Mouse (Mus musculus): ENCODE data around the gene Opcml.

Gene Opcml

DNA sequence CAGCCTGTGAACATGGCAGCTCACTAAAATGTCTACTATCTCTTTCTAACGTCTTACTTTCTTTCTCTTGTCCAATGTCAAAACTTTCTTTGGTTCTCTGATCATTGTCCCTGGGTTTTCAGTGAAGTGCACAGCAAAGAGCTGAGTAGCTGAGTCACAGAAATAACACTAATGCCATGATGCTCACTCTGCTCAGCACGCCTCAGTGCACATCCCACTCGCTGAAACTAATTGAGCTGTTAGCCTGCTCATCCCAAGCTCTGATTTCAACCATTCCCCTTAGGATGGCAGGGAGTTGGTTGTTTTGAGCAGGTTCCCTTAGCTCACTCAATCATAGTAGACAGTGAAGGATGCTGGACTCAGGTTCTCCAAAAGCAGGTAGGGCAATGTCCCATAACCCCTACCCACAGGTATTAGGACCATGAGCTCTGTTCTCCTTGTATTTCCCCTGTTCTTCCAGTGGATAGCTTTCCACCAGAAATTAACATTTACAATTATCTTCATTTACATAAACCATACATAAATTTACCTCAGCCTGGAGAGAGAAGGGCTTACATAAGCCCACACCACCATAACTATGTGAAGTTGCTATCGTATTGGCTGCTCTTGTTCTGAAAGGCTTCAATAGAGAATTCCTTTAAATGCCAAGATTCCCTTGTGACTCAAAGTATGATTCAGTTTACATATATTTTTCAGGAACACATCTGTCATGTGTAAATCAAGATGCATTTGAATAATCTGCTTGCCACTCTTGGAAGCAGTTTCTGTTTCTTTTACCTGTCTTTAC, 655.9 kb downstream of the Opcml start:
- DNase-seq, result no peak

- DNase-seq, result no peak
Observed at GRCm38 (mm10) chr9:28452509-28452908, 661.9 kb downstream of the Opcml start.

DNA sequence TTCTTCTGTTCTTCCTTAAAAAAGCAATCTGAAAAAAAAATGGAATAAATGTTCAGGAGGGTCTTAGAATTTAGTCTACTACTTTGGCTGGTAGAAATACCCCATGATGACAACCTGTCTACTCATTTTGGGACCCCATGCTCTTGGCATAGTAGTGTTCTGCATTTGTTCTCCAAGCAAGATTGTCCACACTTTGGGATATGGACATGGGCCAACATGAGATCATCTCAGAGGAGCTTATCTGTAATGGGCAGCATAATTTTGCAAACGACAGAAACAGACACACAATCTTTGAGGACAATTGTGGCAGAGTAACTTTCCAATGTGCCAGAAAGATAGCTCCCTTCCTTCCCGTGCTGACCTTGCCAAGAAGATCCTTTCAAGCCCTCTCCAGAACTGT, 662.5 kb downstream of the Opcml start:
- no peak for DNase-seq

GRCm38 (mm10) chr9:28457982-28458770, 667.6 kb downstream of the Opcml start:
- DNase-seq, result no peak

DNA sequence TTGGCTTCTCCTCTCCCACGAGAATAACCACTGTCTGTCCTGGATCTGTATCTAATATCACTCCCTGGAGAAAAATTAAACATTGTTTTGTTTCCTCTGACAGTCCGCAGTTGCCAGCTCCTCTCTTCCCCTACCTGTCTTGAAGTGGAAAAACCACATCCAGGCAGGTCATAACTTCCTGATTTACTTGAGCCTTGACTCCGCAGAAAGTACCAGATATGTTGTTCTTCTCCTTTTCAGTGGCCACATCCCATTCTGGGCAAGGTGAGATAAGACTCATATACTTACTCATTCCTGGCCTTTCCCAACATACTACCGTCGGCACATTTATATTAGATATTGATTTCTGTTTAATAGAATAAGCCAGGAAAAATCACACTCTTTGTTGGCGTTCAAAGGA, 673.0 kb downstream of the Opcml start:
- DNase-seq, result no peak

GRCm38 (mm10) chr9:28469419-28469818, 678.8 kb downstream of the Opcml start:
- no peak for DNase-seq

DNA sequence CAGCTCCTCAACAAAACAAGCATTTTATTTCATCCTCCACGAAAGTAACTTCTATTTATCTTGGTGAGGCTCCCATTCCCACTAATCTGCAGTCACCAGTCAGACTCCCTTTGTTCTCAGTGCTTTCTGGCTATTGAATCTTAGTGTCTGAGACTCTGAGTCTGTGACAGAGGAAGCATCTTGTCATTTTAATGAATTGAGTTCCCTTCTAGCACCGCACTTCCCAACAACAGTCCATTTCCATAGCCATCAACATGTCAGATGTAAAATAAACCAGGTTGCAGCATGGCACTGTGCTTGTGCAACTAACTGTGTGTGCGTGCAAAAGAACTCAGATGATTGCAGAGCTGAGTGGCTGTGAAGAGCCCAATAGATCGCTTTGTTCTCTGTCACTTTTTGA, 680.9 kb downstream of the Opcml start:
- DNase-seq, result no peak

GRCm38 (mm10) chr9:28474586-28474985, 684.0 kb downstream of the Opcml start:
- DNase-seq, result no peak

- no peak for DNase-seq
Observed at GRCm38 (mm10) chr9:28481261-28481660, 690.7 kb downstream of the Opcml start.

DNA sequence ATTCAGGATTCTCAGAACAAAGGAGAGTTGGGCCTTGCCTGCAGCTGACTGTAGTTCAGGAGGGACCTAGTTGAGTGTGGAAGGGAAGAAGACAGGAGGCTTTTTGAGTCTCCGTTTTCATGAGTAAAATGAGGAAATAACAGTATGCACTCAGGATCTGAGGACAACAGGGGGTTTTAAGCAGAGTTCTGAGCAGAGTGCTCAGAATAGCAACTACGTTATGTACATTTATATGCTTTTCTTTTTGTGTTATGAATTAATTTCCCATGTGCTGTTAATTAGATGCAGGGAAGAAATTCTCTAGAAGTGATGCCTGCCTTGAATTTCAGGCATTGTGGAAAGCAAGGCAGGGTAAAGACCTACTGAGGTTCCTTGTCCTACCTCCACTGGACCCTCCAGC, 697.9 kb downstream of the Opcml start:
- DNase-seq, result no peak

- DNase-seq, result no peak
Observed at GRCm38 (mm10) chr9:28489828-28490227, 699.3 kb downstream of the Opcml start.

DNA sequence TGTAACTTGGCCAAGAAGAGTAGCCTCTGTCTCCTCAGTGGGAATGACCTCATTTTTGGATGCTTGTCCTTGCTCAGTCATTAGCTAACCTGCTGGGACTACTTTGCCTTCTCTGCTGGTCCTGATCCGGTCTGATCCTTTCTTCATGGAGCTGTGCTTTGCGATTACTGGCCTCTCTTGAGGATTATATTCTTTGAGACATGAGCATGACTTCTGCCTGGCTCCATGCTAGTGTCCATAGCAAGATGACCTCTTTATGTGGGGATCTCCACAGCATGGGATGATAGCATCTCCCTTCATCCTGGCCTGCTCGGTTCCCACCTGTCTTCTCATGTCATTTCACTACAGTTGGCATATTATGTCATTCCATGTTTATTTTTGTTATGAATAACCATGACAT, 699.8 kb downstream of the Opcml start:
- no peak for DNase-seq

GRCm38 (mm10) chr9:28499841-28500794, 709.5 kb downstream of the Opcml start:
- no peak for DNase-seq

DNA sequence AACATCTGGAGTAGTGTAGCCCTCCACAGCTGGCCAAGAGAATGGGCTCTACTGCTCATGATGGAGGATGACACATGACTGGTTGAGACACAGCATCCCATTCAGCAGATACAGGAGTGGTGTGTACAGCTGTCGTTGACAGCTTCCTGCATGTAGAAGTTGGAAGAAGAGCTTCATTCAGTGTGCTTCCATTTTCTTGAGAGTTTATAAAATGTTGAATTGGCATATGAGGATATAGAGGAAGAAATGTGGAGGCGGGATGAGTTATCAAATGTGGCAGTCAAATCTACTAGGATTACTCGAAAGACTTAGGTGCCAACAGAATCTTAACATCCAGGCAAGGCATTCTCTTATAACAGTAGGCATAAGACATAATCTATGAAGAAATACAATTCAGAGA, 723.3 kb downstream of the Opcml start:
- no peak for DNase-seq

DNA sequence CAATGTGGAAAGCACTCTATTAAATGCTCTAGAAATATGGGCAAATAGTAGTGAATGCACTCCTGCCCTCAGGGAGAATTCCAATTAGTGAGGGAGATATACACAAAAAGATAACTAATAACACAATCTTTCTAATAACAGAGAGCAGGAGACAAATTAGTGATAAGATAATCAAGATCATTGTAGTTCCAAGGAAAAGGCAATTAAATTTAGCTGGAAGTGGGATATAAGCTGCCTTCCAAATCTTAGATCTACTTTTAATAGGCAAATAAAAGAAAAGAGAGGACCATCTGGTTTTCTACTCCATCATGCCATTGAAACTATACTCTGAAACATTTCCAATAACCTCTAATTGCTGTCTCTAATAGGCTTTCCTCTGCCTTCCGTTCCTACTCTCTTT, 742.6 kb downstream of the Opcml start:
- DNase-seq, result no peak

DNA sequence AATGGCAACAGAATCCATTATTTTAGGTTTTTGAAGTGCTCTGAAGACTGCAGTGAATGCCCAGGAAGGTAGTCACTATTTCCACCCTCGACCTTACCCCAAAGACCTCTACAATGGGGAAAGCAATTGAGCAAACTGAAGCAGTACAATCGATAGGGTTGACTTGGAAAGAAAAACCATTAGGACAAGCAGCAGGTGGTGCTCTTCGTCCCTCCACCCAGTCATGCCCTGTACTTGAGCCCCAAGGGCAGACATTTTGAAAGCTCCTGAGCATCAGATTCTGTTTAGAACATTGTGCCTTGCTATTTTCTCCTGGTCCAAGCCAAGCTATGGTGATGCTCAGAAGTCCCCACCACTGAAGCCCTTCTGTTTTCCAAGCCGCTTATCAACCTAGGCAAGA, 744.4 kb downstream of the Opcml start:
- DNase-seq, result no peak

- no peak for DNase-seq
Observed at GRCm38 (mm10) chr9:28536637-28537036, 746.1 kb downstream of the Opcml start.

GRCm38 (mm10) chr9:28548189-28548588, 757.6 kb downstream of the Opcml start:
- no peak for DNase-seq

DNA sequence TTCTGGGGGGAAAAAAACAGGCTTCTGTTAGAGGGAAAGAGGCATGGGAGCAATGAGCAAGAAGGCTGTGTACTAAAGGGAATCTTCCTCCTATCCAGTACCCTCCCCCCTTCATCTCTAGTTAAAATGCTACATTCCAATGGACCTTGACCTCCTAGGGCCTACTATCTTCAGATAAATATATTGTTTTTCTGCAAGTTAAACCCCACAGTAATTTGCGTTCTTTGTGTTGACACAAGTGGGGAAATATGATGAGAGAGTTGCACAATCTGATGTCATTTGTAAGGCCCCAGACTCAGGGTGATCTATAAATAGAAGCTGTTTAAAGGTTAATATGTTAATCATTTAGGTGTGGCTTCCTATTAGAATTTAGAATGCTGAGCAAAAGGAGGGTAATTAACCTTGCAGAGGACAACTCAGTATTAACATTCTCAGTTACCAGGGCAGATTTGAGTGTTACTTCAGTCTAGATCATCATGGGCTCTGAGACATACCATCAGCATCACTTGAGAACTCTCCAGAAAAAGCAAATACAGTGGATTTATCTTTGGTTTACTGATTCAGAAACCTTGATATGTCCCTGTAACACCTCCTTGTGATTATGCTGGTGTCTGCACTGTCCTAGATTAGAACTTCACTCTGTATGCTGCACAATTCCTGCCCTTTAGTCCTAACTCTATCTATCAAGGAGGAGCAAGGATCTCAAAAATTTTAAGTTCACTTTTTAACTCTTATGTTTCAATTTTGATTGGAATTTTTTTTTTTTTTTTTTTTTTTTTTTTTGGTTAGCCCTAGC, 762.0 kb downstream of the Opcml start:
- DNase-seq, result no peak

DNA sequence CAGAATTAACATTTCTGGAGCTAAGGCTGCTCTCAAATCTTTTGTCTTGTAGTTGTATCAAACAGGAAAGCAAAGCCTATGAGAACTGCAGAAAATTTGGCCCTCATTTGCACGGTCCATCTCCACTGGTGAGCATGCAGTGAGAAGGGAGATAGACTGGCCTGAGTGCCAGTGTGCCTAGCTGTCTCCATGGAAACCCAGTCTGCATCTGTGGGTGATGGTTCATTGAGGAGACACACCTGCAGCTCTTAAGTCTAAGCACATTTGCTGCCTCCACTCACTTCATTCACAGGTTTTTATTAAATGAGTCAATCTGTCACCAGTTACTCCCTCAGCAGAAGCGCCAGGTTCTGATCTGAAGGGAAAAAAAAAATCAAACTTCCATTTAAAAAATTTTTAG, 768.1 kb downstream of the Opcml start:
- DNase-seq, result no peak

DNA sequence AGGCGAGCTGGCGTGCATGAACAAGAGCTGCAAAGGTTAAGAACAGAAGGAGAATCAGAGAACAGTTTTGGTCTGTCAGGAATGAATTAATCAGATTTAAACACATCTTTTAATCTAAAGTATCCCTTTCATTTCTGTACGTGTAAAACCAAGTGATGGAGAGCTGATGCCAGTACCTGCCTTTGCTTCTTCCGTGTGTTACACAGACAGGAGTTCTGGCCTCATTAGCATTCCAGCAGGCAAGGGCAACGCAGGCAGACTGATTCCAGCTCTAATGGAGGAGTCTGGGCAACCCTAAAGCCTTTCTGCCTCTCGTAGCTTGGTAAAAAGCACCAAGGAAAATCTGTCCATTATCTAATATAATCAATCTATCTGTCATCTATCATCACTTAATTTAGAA, 771.2 kb downstream of the Opcml start:
- DNase-seq, result no peak

DNA sequence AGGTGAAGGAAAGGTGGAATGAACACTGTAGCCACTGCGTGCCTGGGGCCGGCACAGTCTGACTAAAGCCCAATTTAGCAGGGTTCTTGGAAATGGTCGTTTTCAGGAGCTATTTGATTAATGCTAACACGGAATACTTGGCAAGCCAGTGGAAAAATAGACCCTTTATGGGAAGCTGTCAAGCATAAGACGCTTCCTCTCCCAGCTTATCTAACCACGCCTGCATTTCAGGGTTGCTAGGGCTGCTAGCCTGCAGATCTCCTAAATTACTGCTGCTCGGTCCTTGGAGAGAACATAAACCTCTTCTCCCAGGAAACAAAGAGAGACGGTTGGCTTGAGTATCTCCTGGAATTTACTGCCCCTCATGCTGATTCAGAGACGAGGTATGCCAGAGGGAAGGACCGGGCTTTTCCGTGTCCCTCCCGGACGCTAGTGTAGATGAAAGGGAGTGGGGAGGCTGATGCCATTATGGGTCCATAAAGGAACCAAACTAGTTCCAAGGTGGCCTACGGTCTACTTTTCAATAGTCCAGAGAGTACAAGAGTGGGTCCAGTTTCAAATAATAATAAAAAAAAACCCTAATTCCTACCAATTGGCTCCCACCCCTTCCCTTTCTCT, 772.6 kb downstream of the Opcml start:
- DNase-seq, result no peak
